9 mouse cellular contexts compared by ENCODE assay signal in genomic region chr8:92364148-92364775, GRCm38 (mm10). TPM values are rescaled to one million over a fixed set of nuclear protein-coding genes. Genes with fewer than 3 reads are reported as not detected.
DNase-seq lines count a peak whose midpoint lies in the region; ATAC-seq and TF ChIP-seq lines count a peak whose summit lies in the region.
"Had no signal": no experiment of that assay in that cellular context is flagged by ENCODE, and none has a peak within 500 bp of the region (broad histone marks: within the 10 kb centered on the region; RNA-seq: fewer than 3 reads in every experiment).

No protein-coding gene starts in this region.

- H3K9me3 ChIP-seq in forebrain, embryonic 12.5 days, result no peaks in the 10 kb centered on the region
- H3K9me3 ChIP-seq in forebrain, embryonic 13.5 days (replicated peaks), result no peaks in the 10 kb centered on the region
- H3K9me3 ChIP-seq in forebrain, postnatal 0 days (ENCODE audit: low read length), result no peaks in the 10 kb centered on the region
- no peaks in the 10 kb centered on the region for H3K9me3 ChIP-seq in liver, postnatal 0 days (ENCODE audit: low read length)
- no peaks in the 10 kb centered on the region for H3K9me3 ChIP-seq in neural tube, embryonic 11.5 days (ENCODE audit: control insufficient read depth, low read length)

- H3K4me1 ChIP-seq in forebrain, embryonic 12.5 days, result peaks cover 59% of the 10 kb centered on the region
- peaks cover 36% of the 10 kb centered on the region for H3K4me1 ChIP-seq in forebrain, embryonic 13.5 days
- no peaks in the 10 kb centered on the region for H3K4me1 ChIP-seq in forebrain, postnatal 0 days (ENCODE audit: insufficient read depth)
- H3K4me1 ChIP-seq in liver, postnatal 0 days (ENCODE audit: insufficient read depth), result 0 out of 2 replicates have a peak, but pooled peaks cover 2% of the 10 kb centered on the region
- peaks cover 33% of the 10 kb centered on the region for H3K4me1 ChIP-seq in neural tube, embryonic 11.5 days (ENCODE audit: control insufficient read depth, insufficient read depth, low read length)

- TF ChIP-seq CTCF in forebrain, postnatal 0 days (IDR thresholded peaks at IDR 0.05; ENCODE audit: low read depth), result peak; percentile 33
- peak; percentile 56 for TF ChIP-seq CTCF in liver, postnatal 0 days (IDR thresholded peaks at IDR 0.05; ENCODE audit: low read depth)

- H3K27ac ChIP-seq in forebrain, embryonic 12.5 days, result no peak overlapping the region
- no peak overlapping the region for H3K27ac ChIP-seq in forebrain, embryonic 13.5 days
- H3K27ac ChIP-seq in forebrain, postnatal 0 days (ENCODE audit: low read depth, low read length), result no peak overlapping the region
- H3K27ac ChIP-seq in liver, postnatal 0 days (ENCODE audit: low read depth), result no peak overlapping the region
- H3K27ac ChIP-seq in neural tube, embryonic 11.5 days (ENCODE audit: low read depth, low read length), result 0 out of 2 replicates have a peak overlapping the region, but pooled peaks have one; percentile 79

- H3K9ac ChIP-seq in forebrain, embryonic 12.5 days, result no peak overlapping the region
- no peak overlapping the region for H3K9ac ChIP-seq in forebrain, embryonic 13.5 days
- no peak overlapping the region for H3K9ac ChIP-seq in forebrain, postnatal 0 days
- H3K9ac ChIP-seq in liver, postnatal 0 days (replicated peaks), result no peak overlapping the region
- peak overlapping the region; percentile 63 for H3K9ac ChIP-seq in neural tube, embryonic 11.5 days (ENCODE audit: low read length)

- WGBS in forebrain, embryonic 12.5 days, result 1% methylated on average over 20 of the region's 20 CpGs
- 2% methylated on average over 20 of the region's 20 CpGs for WGBS in forebrain, embryonic 13.5 days
- WGBS in forebrain, postnatal 0 days, result 5% methylated on average over 20 of the region's 20 CpGs
- 4% methylated on average over 20 of the region's 20 CpGs for WGBS in liver, postnatal 0 days (ENCODE audit: insufficient replicate concordance)
- WGBS in neural tube, embryonic 11.5 days, result 4% methylated on average over 20 of the region's 20 CpGs

- 0 out of 2 replicates have a peak overlapping the region, but pooled peaks have one; percentile 11 for H3K4me3 ChIP-seq in forebrain, embryonic 12.5 days (replicated peaks)
- H3K4me3 ChIP-seq in forebrain, embryonic 13.5 days, result no peak overlapping the region
- no peak overlapping the region for H3K4me3 ChIP-seq in forebrain, postnatal 0 days (ENCODE audit: low read depth, low read length)
- peak overlapping the region; percentile 23; the same call in 1 of the 2 replicates for H3K4me3 ChIP-seq in liver, postnatal 0 days (ENCODE audit: low read depth, low read length)
- H3K4me3 ChIP-seq in neural tube, embryonic 11.5 days (ENCODE audit: low read depth, low read length), result peak overlapping the region; percentile 38

- ATAC-seq in forebrain, embryonic 12.5 days (ENCODE audit: low FRiP score), result no peak
- ATAC-seq in forebrain, embryonic 13.5 days, result no peak
- no peak for ATAC-seq in forebrain, postnatal 0 days
- ATAC-seq in liver, postnatal 0 days, result no peak
- no peak for ATAC-seq in neural tube, embryonic 11.5 days (ENCODE audit: insufficient read depth, low FRiP score, low TSS enrichment)

- peaks cover 93% of the 10 kb centered on the region for H3K27me3 ChIP-seq in forebrain, embryonic 12.5 days
- H3K27me3 ChIP-seq in forebrain, embryonic 13.5 days, result peaks cover 96% of the 10 kb centered on the region
- peaks cover 76% of the 10 kb centered on the region for H3K27me3 ChIP-seq in forebrain, postnatal 0 days (ENCODE audit: insufficient read depth, low read length)
- H3K27me3 ChIP-seq in liver, postnatal 0 days (ENCODE audit: insufficient read depth, low read length), result peaks cover 95% of the 10 kb centered on the region
- H3K27me3 ChIP-seq in neural tube, embryonic 11.5 days (ENCODE audit: control insufficient read depth, insufficient read depth, low read length), result peaks cover 49% of the 10 kb centered on the region

- TF ChIP-seq EP300 in liver, postnatal 0 days (IDR thresholded peaks at IDR 0.05; ENCODE audit: low read depth), result no peak

- H3K4me2 ChIP-seq in forebrain, embryonic 12.5 days, result peak overlapping the region; percentile 30; the same call in 1 of the 2 replicates
- H3K4me2 ChIP-seq in forebrain, embryonic 13.5 days, result no peak overlapping the region; the same call in 1 of the 2 replicates
- no peak overlapping the region for H3K4me2 ChIP-seq in forebrain, postnatal 0 days (ENCODE audit: low read depth)
- peak overlapping the region; percentile 36; the same call in 1 of the 2 replicates for H3K4me2 ChIP-seq in liver, postnatal 0 days (ENCODE audit: low read depth, low read length)
- H3K4me2 ChIP-seq in neural tube, embryonic 11.5 days (ENCODE audit: low read depth), result peak overlapping the region; percentile 60

- no peaks in the 10 kb centered on the region for H3K36me3 ChIP-seq in forebrain, embryonic 12.5 days (replicated peaks)
- no peaks in the 10 kb centered on the region for H3K36me3 ChIP-seq in forebrain, embryonic 13.5 days (ENCODE audit: poor library complexity, severe bottlenecking)
- H3K36me3 ChIP-seq in forebrain, postnatal 0 days (ENCODE audit: insufficient read depth), result no peaks in the 10 kb centered on the region
- no peaks in the 10 kb centered on the region for H3K36me3 ChIP-seq in liver, postnatal 0 days (replicated peaks; ENCODE audit: insufficient read depth, low read length)
- peaks cover 2% of the 10 kb centered on the region; the same call in 1 of the 2 replicates for H3K36me3 ChIP-seq in neural tube, embryonic 11.5 days (ENCODE audit: control insufficient read depth, insufficient read depth, low read length)
- H3K36me3 ChIP-seq: G1E had no signal

- DNase-seq in T-cell, adult 2 months (ENCODE audit: low spot score), result peak; percentile 48
- DNase-seq in forebrain, postnatal 0 days, result no peak
- DNase-seq in induced T-regulatory cell, adult 2 months (ENCODE audit: low read depth), result peak; percentile 67
- DNase-seq in liver, postnatal 0 days, result peak; percentile 71
- peak; percentile 82 for DNase-seq in neural tube, embryonic 11.5 days (ENCODE audit: low spot score)
- no peak for DNase-seq in frontal cortex, postnatal 10 days (ENCODE audit: low spot score in 2 of 2)

RNA-seq across cellular contexts. Expression of gene Irx5, which starts 6.8 kb away (rescaled TPM):
- polyA plus RNA-seq in forebrain, embryonic 12.5 days (2016; fragmentation: Nextera tagmentation; extraction: Ambion mirVana), result 7.5 TPM in 2 replicates
- polyA plus RNA-seq in forebrain, embryonic 13.5 days (2015; fragmentation: Nextera tagmentation; extraction: Ambion mirVana), result 1.3 and 2.4 TPM in 2 replicates
- 0.92 and 2.7 TPM in 2 replicates for total RNA-seq in forebrain, postnatal 0 days (2014; rRNA removed)
- polyA plus RNA-seq in forebrain, postnatal 0 days (2015; fragmentation: Nextera tagmentation; extraction: Ambion mirVana), result 0.64 and 1.6 TPM in 2 replicates
- polyA plus RNA-seq in liver, postnatal 0 days (2015; fragmentation: Nextera tagmentation; extraction: Ambion mirVana), result not detected in 2 replicates
- 19.7 and 21.2 TPM in 2 replicates for polyA plus RNA-seq in neural tube, embryonic 11.5 days (2014; fragmentation: Nextera tagmentation; extraction: Ambion mirVana)

Comparison
In these comparisons a context has a peak if more than half of its experiments do, and no peak if none do; other contexts are left out.
1. H3K4me2 ChIP-seq: peak in forebrain, embryonic 12.5 days (single experiment), liver, postnatal 0 days (single experiment) and neural tube, embryonic 11.5 days (single experiment); none in forebrain, embryonic 13.5 days (single experiment) and forebrain, postnatal 0 days (single experiment).
2. H3K4me3 ChIP-seq: peak in forebrain, embryonic 12.5 days (single experiment), liver, postnatal 0 days (single experiment) and neural tube, embryonic 11.5 days (single experiment); none in forebrain, embryonic 13.5 days (single experiment) and forebrain, postnatal 0 days (single experiment).
3. DNase-seq: peak in T-cell, adult 2 months (single experiment), induced T-regulatory cell, adult 2 months (single experiment), liver, postnatal 0 days (single experiment) and neural tube, embryonic 11.5 days (single experiment); none in forebrain, postnatal 0 days (single experiment) and frontal cortex, postnatal 10 days (0 of 2).